In genomic region chr17:74860180-74860993, GRCm38 (mm10) we compare ENCODE assay signal across 18 mouse cellular contexts.
DNase-seq lines count a peak whose midpoint lies in the region; ATAC-seq lines count a peak whose summit lies in the region.
"Had no signal": no experiment of that assay in that cellular context is flagged by ENCODE, and none has a peak within 500 bp of the region (broad histone marks: within the 10 kb centered on the region; RNA-seq: fewer than 3 reads in every experiment).

No protein-coding gene starts in this region.

- intact Hi-C loops in heart, postnatal 36 days (cut with DNase I): no loop called here

- WGBS in heart, embryonic 13.5 days: 62% methylated on average over 17 of the region's 17 CpGs
- 45% methylated on average over 17 of the region's 17 CpGs for WGBS in lung, embryonic 16.5 days
- WGBS in embryonic facial prominence, embryonic 11.5 days: 55% methylated on average over 17 of the region's 17 CpGs

- H3K4me2 ChIP-seq in heart, embryonic 13.5 days: no peak overlapping the region
- H3K4me2 ChIP-seq in lung, embryonic 16.5 days (ENCODE audit: low read depth, low read length): no peak overlapping the region
- no peak overlapping the region for H3K4me2 ChIP-seq in embryonic facial prominence, embryonic 11.5 days (ENCODE audit: low read depth, low read length)
- H3K4me2 ChIP-seq: forebrain, embryonic 12.5 days; heart, embryonic 12.5 days; hindbrain, embryonic 14.5 days had no signal

- H3K9ac ChIP-seq in heart, embryonic 13.5 days: 0 out of 2 replicates have a peak overlapping the region, but pooled peaks have one; percentile 21
- H3K9ac ChIP-seq in lung, embryonic 16.5 days (ENCODE audit: low read length): no peak overlapping the region
- no peak overlapping the region for H3K9ac ChIP-seq in embryonic facial prominence, embryonic 11.5 days (replicated peaks; ENCODE audit: low read length)
- H3K9ac ChIP-seq: forebrain, embryonic 12.5 days; forebrain, postnatal 0 days; heart, embryonic 12.5 days; hindbrain, embryonic 14.5 days had no signal

- no peak for ATAC-seq in heart, embryonic 13.5 days (ENCODE audit: extremely low read depth, insufficient number of reproducible peaks, low FRiP score, low TSS enrichment)
- 0 out of 2 replicates have a peak, but pooled peaks have one; percentile 28 for ATAC-seq in lung, embryonic 16.5 days (ENCODE audit: low read depth)
- 0 out of 2 replicates have a peak, but pooled peaks have one; percentile 40 for ATAC-seq in embryonic facial prominence, embryonic 11.5 days (replicated peaks; ENCODE audit: insufficient number of reproducible peaks, low FRiP score, low TSS enrichment, low read depth)
- ATAC-seq: forebrain, postnatal 0 days had no signal

- H3K27me3 ChIP-seq in heart, embryonic 13.5 days (replicated peaks): no peaks in the 10 kb centered on the region
- no peaks in the 10 kb centered on the region for H3K27me3 ChIP-seq in lung, embryonic 16.5 days (ENCODE audit: control insufficient read depth, insufficient read depth, low read depth, low read length)
- no peaks in the 10 kb centered on the region for H3K27me3 ChIP-seq in embryonic facial prominence, embryonic 11.5 days (ENCODE audit: control insufficient read depth, insufficient read depth, low read length)
- H3K27me3 ChIP-seq: forebrain, embryonic 12.5 days; heart, embryonic 12.5 days had no signal

- H3K27ac ChIP-seq in heart, embryonic 13.5 days (replicated peaks): no peak overlapping the region
- no peak overlapping the region for H3K27ac ChIP-seq in lung, embryonic 16.5 days (ENCODE audit: low read length)
- no peak overlapping the region for H3K27ac ChIP-seq in embryonic facial prominence, embryonic 11.5 days (replicated peaks; ENCODE audit: low read depth, low read length)
- H3K27ac ChIP-seq: forebrain, embryonic 12.5 days; hindbrain, embryonic 14.5 days had no signal

- H3K4me1 ChIP-seq in heart, embryonic 13.5 days: peaks cover 24% of the 10 kb centered on the region
- peaks cover 7% of the 10 kb centered on the region for H3K4me1 ChIP-seq in lung, embryonic 16.5 days (replicated peaks; ENCODE audit: control insufficient read depth, insufficient read depth, low read length)
- no peaks in the 10 kb centered on the region for H3K4me1 ChIP-seq in embryonic facial prominence, embryonic 11.5 days (ENCODE audit: control insufficient read depth, insufficient read depth, low read length)

- H3K36me3 ChIP-seq in heart, embryonic 13.5 days: peaks cover 5% of the 10 kb centered on the region; the same call in 1 of the 2 replicates
- no peaks in the 10 kb centered on the region for H3K36me3 ChIP-seq in lung, embryonic 16.5 days (ENCODE audit: control insufficient read depth, insufficient read depth, low read length)
- no peaks in the 10 kb centered on the region for H3K36me3 ChIP-seq in embryonic facial prominence, embryonic 11.5 days (replicated peaks; ENCODE audit: control insufficient read depth, insufficient read depth, low read depth, low read length)
- H3K36me3 ChIP-seq: forebrain, embryonic 12.5 days; heart, embryonic 12.5 days had no signal

- DNase-seq in heart, postnatal 36 days: no peak
- DNase-seq in lung, postnatal 14 days: no peak
- DNase-seq in embryonic facial prominence, embryonic 11.5 days (ENCODE audit: low spot score): peak; percentile 14
- DNase-seq in retina, postnatal 1 day: peak; percentile 80
- no peak for DNase-seq in adrenal gland, postnatal 4 days (ENCODE audit: low spot score in 2 of 2)
- DNase-seq: adrenal gland, adult 8-10 months; adrenal gland, postnatal 36 days; cerebellum, adult 11 months; cerebellum, adult 9-11 months; cerebellum, postnatal 36 days; forebrain, postnatal 0 days; gastrocnemius, postnatal 14 days; kidney, adult 18-20 months had no signal

- H3K9me3 ChIP-seq in heart, embryonic 13.5 days: no peaks in the 10 kb centered on the region
- H3K9me3 ChIP-seq in lung, embryonic 16.5 days (ENCODE audit: control insufficient read depth, low read length): no peaks in the 10 kb centered on the region
- H3K9me3 ChIP-seq in embryonic facial prominence, embryonic 11.5 days (replicated peaks; ENCODE audit: control insufficient read depth, low read length): no peaks in the 10 kb centered on the region
- H3K9me3 ChIP-seq: forebrain, embryonic 12.5 days; heart, embryonic 12.5 days had no signal

- no peak overlapping the region for H3K4me3 ChIP-seq in heart, embryonic 13.5 days
- no peak overlapping the region for H3K4me3 ChIP-seq in lung, embryonic 16.5 days (ENCODE audit: low read length)
- no peak overlapping the region for H3K4me3 ChIP-seq in embryonic facial prominence, embryonic 11.5 days (ENCODE audit: low read depth, low read length)
- H3K4me3 ChIP-seq: forebrain, embryonic 12.5 days; heart, embryonic 12.5 days had no signal

Comparison
In these comparisons a context has a peak if more than half of its experiments do, and no peak if none do; other contexts are left out.
1. DNase-seq: peak in embryonic facial prominence, embryonic 11.5 days (single experiment) and retina, postnatal 1 day (single experiment); none in heart, postnatal 36 days (0 of 2), lung, postnatal 14 days (single experiment) and adrenal gland, postnatal 4 days (0 of 2).